Mouse (Mus musculus) neutrophil, adult 83 days (primary cell): Measurements from ENCODE around the gene Krtap9-3. TPM values are rescaled to one million over a fixed set of nuclear protein-coding genes. Genes with fewer than 3 reads are reported as not detected.

ENCODE experiments used
- total RNA-seq, 2 experiments: library from RNA; stranded (reverse); gene quantifications; one replicate each; pipeline ENCODE4 v1.2.4; 2023

Krtap9-3 gene
- not detected for total RNA-seq

DNA sequence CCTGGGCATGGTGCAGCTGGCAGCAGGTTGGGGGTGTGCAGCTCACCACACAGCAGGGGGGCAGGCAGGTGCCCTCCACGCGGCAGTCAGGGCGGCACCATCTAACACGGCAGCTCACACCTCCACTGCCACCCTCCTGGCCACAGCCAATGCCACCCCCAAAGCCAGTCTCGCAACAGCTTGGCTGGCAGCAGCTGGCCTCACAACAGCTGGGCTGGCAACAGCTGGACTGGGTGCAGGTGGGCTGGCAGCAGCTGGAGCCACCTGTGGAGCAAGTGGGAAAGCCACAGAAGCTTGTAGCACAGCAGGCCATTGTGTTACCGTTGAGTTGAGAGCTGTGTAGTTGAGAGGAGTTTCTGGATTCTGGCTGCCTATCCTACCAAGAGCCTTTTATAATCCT is at the start of gene Krtap9-3:
TSS of gene Krtap9-3 (minus strand) at position 364 of the 400 bp plus-strand sequence.

DNA sequence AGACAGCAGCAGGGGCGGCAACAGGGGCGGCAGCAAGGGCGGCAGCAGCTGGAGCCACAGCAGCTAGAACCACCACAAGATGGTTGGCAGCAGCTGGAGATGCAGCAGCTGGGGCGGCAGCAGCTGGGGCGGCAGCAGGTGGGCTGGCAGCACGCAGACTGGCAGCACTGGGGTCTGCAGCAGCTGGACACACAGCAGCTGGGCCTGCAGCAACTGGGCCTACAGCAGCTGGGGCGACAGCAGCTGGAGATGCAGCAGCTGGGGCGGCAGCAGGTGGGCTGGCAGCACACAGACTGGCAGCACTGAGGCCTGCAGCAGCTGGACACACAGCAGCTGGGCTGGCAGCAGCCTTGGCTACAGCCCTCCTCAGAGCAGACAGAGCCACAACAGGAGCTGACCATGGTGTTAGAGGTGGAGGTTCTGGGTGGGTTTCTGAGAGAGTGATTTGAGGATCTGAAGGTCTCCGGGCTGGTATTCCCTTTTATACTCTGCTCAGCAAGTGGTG is 45.8 kb upstream of the Krtap9-3 start, which contains the start of gene Krtap4-7:
TSS of gene Krtap4-7 (minus strand) at position 455 of the 505 bp plus-strand sequence.

DNA sequence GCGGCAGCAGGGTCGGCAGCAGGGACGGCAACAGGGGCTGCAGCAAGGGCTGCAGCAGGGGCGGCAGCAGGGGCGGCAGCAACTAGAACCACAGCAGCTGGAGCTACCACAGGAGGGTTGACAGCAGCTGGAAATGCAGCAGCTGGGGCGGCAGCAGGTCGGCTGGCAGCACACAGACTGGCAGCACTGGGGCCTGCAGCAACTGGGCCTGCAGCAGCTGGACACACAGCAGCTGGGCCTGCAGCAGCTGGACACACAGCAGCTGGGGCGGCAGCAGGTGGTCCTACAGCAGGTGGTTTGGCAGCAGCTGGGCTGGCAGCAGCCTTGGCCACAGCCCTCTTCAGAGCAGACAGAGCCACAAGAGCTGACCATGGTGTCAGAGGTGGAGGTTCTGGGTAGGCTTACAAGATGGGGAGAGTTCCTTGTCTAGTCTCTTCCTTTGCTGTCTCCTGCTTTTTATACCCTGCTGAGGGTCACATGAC is 36.8 kb upstream of the Krtap9-3 start, which contains the start of gene Krtap4-2:
TSS of gene Krtap4-2 (minus strand) at position 432 of the 482 bp plus-strand sequence.

DNA sequence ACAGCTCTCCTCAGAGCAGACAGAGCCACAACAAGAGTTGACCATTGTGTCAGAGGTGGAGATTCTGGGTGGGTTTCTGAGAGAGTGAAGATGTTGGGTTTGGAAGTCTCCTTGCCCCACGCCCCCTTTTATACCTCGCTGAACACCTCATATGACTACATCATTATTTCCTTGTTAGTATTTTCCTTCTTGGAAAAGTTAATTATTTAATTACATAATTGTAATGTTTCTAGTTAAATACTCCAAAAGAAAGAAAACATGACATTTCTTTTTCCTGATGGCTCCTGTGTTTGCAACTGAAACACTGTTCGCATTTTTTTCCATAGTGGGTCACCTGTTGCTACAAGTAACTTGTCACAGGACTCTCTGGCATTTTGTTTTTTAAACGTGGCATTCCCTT is 30.2 kb upstream of the Krtap9-3 start, which contains the start of gene Krtap4-1:
TSS of gene Krtap4-1 (minus strand) at position 101 of the 400 bp plus-strand sequence.

DNA sequence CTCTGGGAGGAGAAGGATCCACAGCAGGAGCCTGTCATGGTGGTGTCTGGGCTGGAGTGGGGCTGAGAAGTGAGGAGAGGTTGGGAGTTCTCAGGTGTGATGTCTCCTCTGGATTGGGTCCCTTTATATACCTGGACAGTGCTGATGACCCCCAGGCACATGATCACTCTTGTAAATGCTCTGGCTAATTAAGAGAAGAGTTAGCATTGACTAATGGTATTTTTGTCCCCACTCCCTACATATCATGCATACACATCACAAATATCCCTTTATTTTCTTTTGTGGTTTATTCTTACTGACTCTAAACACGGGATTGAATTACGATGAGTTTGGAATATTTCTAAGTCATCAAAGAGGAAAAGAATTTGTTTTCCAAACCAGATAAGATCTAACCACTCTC is 22.4 kb upstream of the Krtap9-3 start, which contains the start of gene Gm11562:
TSS of gene Gm11562 (minus strand) at position 101 of the 400 bp plus-strand sequence.

DNA sequence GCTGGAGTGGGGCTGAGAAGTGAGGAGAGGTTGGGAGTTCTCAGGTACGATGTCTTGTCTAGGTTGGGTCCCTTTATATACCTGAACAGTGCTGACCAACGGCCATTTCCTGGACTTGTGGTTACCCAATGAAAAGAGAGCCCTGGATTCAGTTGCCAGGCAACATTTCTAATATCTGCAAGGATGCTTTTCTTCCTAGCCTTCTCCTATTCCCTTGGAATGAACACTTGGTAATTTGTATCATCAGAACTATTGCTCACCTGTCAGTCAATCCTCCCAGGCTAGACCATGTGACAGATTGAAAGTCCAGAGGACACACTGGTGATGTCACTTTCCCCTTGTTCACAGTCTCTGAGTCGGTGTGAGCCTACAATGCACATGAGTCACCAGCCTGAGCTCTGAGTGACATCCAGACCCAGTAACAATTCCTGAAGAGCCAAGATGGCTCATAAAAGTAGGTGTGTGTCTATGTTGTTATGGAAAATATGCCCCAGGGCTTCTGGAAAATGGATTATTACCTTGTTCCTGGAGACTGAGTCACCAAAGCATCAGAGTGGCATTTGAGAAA is 17.0 kb upstream of the Krtap9-3 start, which contains the start of gene Krtap2-4:
TSS of gene Krtap2-4 (minus strand) at position 51 of the 568 bp plus-strand sequence.

DNA sequence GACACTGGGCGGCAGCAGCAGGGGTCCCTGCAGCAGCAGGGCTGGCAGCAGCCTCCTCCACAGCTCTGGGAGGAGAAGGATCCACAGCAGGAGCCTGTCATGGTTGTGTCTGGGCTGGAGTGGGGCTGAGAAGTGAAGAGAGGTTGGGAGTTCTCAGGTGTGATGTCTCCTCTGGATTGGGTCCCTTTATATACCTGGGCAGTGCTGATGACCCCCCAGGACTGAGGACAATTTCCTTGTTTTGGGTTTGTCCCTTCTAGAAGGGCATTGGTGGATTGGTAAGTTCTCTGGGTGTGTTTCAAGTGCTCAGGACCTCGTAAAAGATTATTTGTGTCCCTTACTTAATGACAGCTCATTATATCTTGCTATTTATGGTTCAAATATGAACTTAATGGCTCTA is 12.2 kb upstream of the Krtap9-3 start, which contains the start of gene Gm11937:
TSS of gene Gm11937 (minus strand) at position 101 of the 400 bp plus-strand sequence.

DNA sequence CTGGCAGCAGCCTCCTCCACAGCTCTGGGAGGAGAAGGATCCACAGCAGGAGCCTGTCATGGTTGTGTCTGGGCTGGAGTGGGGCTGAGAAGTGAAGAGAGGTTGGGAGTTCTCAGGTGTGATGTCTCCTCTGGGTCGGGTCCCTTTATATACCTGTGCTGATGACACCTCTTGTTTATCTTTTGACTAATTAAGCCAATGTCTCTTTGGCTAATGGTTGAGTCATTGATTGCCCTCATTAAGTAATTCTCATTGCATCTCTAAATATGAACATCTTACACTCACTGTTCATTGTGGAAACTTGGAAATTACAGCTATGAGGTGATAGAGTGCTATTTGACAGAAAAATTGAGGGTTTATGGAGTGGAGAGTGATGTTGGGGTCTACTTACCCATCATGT is 5.3 kb upstream of the Krtap9-3 start, which contains the start of gene Gm11938:
TSS of gene Gm11938 (minus strand) at position 101 of the 400 bp plus-strand sequence.

DNA sequence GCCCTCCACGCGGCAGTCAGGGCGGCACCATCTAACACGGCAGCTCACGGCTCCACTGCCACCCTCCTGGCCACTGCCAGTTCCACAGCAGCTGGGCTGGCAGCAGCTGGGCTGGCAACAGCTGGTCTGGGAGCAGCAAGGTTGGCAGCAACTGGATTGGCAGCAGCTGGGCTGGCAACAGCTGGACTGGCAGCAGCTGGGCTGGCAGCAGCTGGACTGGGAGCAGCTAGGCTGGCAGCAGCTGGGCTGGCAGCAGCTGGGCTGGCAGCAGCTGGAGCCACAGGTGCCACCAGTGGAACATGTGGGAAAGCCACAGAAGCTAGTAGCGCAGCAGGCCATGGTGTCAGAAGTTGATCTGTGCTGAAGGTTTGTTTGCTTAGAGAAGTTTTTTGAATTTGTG is 6.9 kb downstream of the Krtap9-3 start, which contains the start of gene Krtap1-3:
TSS of gene Krtap1-3 (minus strand) at position 359 of the 400 bp plus-strand sequence.

DNA sequence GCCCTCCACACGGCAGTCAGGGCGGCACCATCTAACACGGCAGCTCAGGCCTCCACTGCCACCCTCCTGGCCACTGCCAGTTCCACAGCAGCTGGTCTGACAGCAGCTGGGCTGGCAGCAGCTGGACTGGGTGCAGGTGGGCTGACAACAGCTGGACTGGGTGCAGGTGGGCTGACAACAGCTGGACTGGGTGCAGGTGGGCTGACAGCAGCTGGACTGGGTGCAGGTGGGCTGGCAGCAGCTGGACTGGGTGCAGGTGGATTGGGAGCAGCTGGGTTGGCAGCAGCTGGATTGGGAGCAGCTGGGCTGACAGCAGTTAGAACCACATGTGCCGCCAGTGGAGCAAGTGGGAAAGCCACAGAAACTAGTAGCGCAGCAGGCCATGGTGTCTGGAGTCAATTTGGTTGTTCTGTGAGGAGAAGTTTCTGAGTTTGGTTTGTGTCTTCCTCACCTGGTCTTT is 14.6 kb downstream of the Krtap9-3 start, which contains the start of gene Krtap1-4:
TSS of gene Krtap1-4 (minus strand) at position 410 of the 460 bp plus-strand sequence.

DNA sequence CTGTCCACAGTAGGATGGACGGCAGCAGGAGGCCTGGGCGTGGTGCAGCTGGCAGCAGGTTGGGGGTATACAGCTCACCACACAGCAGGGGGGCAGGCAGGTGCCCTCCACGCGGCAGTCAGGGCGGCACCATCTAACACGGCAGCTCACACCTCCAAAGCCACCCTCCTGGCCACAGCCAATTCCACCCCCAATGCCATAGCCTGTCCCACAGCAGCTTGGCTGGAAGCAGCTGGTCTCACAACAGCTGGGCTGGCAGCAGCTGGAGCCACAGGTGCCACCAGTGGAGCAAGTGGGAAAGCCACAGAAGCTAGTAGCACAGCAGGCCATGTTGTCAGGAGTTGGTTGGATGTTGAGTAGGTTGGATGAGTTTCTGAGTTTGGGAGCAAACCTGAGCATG is 17.3 kb downstream of the Krtap9-3 start, which contains the start of gene Krtap1-5:
TSS of gene Krtap1-5 (minus strand) at position 381 of the 400 bp plus-strand sequence.

DNA sequence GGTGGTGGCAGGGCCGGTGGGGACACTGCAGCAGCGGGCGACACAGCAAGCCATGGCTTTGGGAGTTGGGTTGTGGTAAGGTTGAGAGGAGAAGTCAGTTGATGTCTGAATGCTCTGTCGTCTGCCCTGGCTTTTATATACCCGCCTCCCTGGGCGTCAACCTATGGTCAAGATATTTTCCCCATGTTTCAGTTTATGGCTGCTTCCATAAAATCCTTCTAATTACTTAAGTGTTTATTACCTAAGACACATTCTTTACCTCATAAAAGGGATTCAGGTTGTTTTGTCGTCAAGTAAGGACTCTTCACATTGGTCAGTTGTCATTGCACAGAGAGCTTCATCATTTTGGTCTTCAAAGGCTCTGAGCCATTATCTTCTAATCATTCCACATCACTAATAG is 31.4 kb downstream of the Krtap9-3 start, which contains the start of gene Krtap3-1:
TSS of gene Krtap3-1 (minus strand) at position 101 of the 400 bp plus-strand sequence.

DNA sequence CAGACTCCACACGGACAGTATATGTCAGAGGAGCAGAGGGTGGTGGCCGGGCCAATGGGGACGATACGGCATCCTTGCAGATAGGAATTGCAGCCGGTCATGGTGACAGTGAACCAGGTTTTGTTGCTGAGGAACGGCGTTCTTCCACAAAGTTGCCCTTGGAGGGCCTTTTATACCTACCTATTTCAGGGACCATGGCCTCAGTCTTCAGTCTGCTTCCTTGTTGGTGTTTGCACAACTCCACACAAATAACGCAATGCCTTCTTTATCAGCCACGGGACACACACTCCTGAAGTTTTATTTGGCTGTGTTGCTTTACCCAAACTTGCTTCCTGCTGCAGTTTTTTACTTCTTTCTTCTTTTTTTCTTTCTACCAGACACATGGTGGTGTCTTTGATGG is 38.5 kb downstream of the Krtap9-3 start, which contains the start of gene Gm11939:
TSS of gene Gm11939 (minus strand) at position 101 of the 400 bp plus-strand sequence.

DNA sequence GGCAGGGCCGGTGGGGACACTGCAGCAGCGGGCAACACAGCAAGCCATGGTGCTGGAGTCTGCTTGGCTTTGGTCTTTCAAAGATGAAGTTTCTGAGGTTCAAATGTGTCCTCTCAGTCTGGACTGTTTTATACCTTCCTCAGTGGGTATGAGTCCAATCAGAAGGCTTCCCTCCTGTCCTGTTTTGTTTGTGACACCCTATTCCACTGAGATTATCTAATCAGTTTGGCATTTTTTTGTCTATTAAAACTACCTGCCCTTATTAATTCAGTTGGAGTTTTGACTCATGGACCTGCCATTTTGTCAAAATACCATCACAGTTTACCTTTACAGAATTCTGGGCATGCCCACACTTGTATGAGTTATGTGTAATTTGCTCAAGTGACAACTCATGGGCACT is 41.2 kb downstream of the Krtap9-3 start, which contains the start of gene Krtap3-2:
TSS of gene Krtap3-2 (minus strand) at position 101 of the 400 bp plus-strand sequence.

DNA sequence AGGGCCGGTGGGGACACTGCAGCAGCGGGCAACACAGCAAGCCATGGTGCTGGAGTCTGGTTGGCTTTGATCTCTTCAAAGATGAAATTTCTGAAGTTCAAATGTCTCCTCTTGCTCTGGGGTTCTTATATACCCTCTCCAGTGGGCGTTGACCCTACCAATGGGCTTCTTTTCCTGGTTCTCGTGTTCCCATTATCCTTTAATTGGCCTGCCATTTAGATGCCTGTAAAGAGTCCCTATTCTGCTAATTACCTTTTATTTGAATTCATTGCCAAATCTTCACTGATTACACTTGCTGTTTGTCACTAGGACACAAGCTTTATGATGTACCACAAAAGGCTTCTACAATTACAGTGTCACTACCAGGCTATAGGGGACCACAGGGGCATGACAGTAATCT is 47.1 kb downstream of the Krtap9-3 start, which contains the start of gene Krtap3-3:
TSS of gene Krtap3-3 (minus strand) at position 101 of the 400 bp plus-strand sequence.

Other genes starting within 250 kb of the Krtap9-3 start
- gene Krt27, start 247.0 kb downstream of the Krtap9-3 start, total RNA-seq = not detected
- not detected for gene Krt28, start 223.2 kb downstream of the Krtap9-3 start, total RNA-seq
- not detected for gene Krt10, start 208.7 kb downstream of the Krtap9-3 start, total RNA-seq
- not detected for gene Krt12, start 175.8 kb downstream of the Krtap9-3 start, total RNA-seq
- gene Krt20, start 160.0 kb downstream of the Krtap9-3 start, total RNA-seq = not detected
- not detected for gene Krt23, start 105.0 kb downstream of the Krtap9-3 start, total RNA-seq
- not detected for gene Krt39, start 76.8 kb downstream of the Krtap9-3 start, total RNA-seq
- gene Krt40, start 54.9 kb downstream of the Krtap9-3 start, total RNA-seq = not detected
- not detected for gene Krtap3-3, start 47.2 kb downstream of the Krtap9-3 start, total RNA-seq
- not detected for gene Krtap3-2, start 41.3 kb downstream of the Krtap9-3 start, total RNA-seq
- not detected for gene Gm11939, start 38.6 kb downstream of the Krtap9-3 start, total RNA-seq
- gene Krtap3-1, start 31.5 kb downstream of the Krtap9-3 start, total RNA-seq = not detected
- gene Krtap1-5, start 17.1 kb downstream of the Krtap9-3 start, total RNA-seq = not detected
- gene Krtap1-4, start 14.5 kb downstream of the Krtap9-3 start, total RNA-seq = not detected
- not detected for gene Krtap1-3, start 6.8 kb downstream of the Krtap9-3 start, total RNA-seq
- not detected for gene Gm11938, start 5.2 kb upstream of the Krtap9-3 start, total RNA-seq
- gene Gm11937, start 12.1 kb upstream of the Krtap9-3 start, total RNA-seq = not detected
- gene Krtap2-4, start 16.7 kb upstream of the Krtap9-3 start, total RNA-seq = not detected
- not detected for gene Gm11562, start 22.3 kb upstream of the Krtap9-3 start, total RNA-seq
- gene Krtap4-1, start 30.1 kb upstream of the Krtap9-3 start, total RNA-seq = not detected
- not detected for gene Krtap4-2, start 37.0 kb upstream of the Krtap9-3 start, total RNA-seq
- gene Krtap4-7, start 46.0 kb upstream of the Krtap9-3 start, total RNA-seq = not detected
- gene Gm11555, start 52.1 kb upstream of the Krtap9-3 start, total RNA-seq = not detected
- gene Gm11563, start 60.9 kb upstream of the Krtap9-3 start, total RNA-seq = not detected
- not detected for gene Krtap4-6, start 67.9 kb upstream of the Krtap9-3 start, total RNA-seq
- not detected for gene Gm14190, start 92.6 kb upstream of the Krtap9-3 start, total RNA-seq
- not detected for gene Gm14180, start 136.2 kb upstream of the Krtap9-3 start, total RNA-seq
- not detected for gene Gm11595, start 174.8 kb upstream of the Krtap9-3 start, total RNA-seq
- not detected for gene Krtap4-8, start 182.6 kb upstream of the Krtap9-3 start, total RNA-seq
- not detected for gene Krtap4-9, start 187.1 kb upstream of the Krtap9-3 start, total RNA-seq
- not detected for gene Gm11596, start 195.4 kb upstream of the Krtap9-3 start, total RNA-seq
- gene Gm11569, start 200.8 kb upstream of the Krtap9-3 start, total RNA-seq = not detected
- gene Gm11554, start 206.3 kb upstream of the Krtap9-3 start, total RNA-seq = not detected
- gene Krtap4-13, start 211.8 kb upstream of the Krtap9-3 start, total RNA-seq = not detected
- not detected for gene Gm11564, start 217.6 kb upstream of the Krtap9-3 start, total RNA-seq
- gene 2300003K06Rik, start 240.0 kb upstream of the Krtap9-3 start, total RNA-seq = not detected